Comparison of ENCODE assay signal across 8 mouse cellular contexts in genomic region chr13:99412477-99413080, GRCm38 (mm10).
DNase-seq lines count a peak whose midpoint lies in the region; ATAC-seq and TF ChIP-seq lines count a peak whose summit lies in the region.
"Had no signal": no experiment of that assay in that cellular context is flagged by ENCODE, and none has a peak within 500 bp of the region (broad histone marks: within the 10 kb centered on the region; RNA-seq: fewer than 3 reads in every experiment).

No protein-coding gene starts in this region.

- intact Hi-C loops in heart, postnatal 10 days (cut with DNase I) = no loop called here

- H3K27me3 ChIP-seq in G1E (ENCODE audit: insufficient read depth, low read length) = no peaks in the 10 kb centered on the region
- H3K27me3 ChIP-seq in embryonic facial prominence, embryonic 13.5 days = no peaks in the 10 kb centered on the region

- WGBS in embryonic facial prominence, embryonic 13.5 days = 60% methylated on average over 11 of the region's 11 CpGs

- H3K27ac ChIP-seq in embryonic facial prominence, embryonic 13.5 days = peak overlapping the region; percentile 23

- H3K4me2 ChIP-seq in embryonic facial prominence, embryonic 13.5 days = no peak overlapping the region

- peaks cover 7% of the 10 kb centered on the region for H3K4me1 ChIP-seq in G1E (ENCODE audit: insufficient read depth, low read depth, low read length)
- peaks cover 52% of the 10 kb centered on the region for H3K4me1 ChIP-seq in embryonic facial prominence, embryonic 13.5 days

- H3K9me3 ChIP-seq in G1E (replicated peaks) = no peaks in the 10 kb centered on the region
- H3K9me3 ChIP-seq in embryonic facial prominence, embryonic 13.5 days = no peaks in the 10 kb centered on the region

- TF ChIP-seq CTCF in G1E (IDR thresholded peaks at IDR 0.05; ENCODE audit: low read depth, low read length) = no peak

- peak; percentile 54 for ATAC-seq in G1E (ENCODE audit: extremely low read depth, insufficient number of reproducible peaks, low FRiP score, poor library complexity, severe bottlenecking)
- no peak for ATAC-seq in embryonic facial prominence, embryonic 13.5 days (ENCODE audit: insufficient number of reproducible peaks, insufficient read depth, low FRiP score, low TSS enrichment, low read depth)
- ATAC-seq in monocyte, adult 5-6 weeks (replicated peaks; ENCODE audit: insufficient number of reproducible peaks, low FRiP score, low TSS enrichment, poor library complexity, severe bottlenecking) = peak; percentile 57

- H3K36me3 ChIP-seq in G1E (replicated peaks) = peaks cover 94% of the 10 kb centered on the region
- H3K36me3 ChIP-seq in embryonic facial prominence, embryonic 13.5 days = peaks cover 53% of the 10 kb centered on the region

- H3K9ac ChIP-seq in embryonic facial prominence, embryonic 13.5 days = no peak overlapping the region

- DNase-seq in G1E (ENCODE audit: low spot score) = peak; percentile 28
- peak; percentile 58 for DNase-seq in Muller cell, postnatal 12 days (ENCODE audit: inconsistent ontology term)
- peak; percentile 73 to 74 for DNase-seq in heart, postnatal 10 days
- DNase-seq in kidney, postnatal 4 days = peak; percentile 46 to 69
- DNase-seq in left cerebral cortex, adult 8-10 months (ENCODE audit: low spot score in 2 of 2) = no peak

- H3K4me3 ChIP-seq in G1E (ENCODE audit: low read depth, low read length) = no peak overlapping the region
- H3K4me3 ChIP-seq in embryonic facial prominence, embryonic 13.5 days = no peak overlapping the region
- H3K4me3 ChIP-seq: erythroblast, embryonic 14.5 days had no signal

Comparison
In these comparisons a context has a peak if more than half of its experiments do, and no peak if none do; other contexts are left out.
1. DNase-seq: peak in G1E (single experiment), Muller cell, postnatal 12 days (single experiment), heart, postnatal 10 days (2 of 2) and kidney, postnatal 4 days (2 of 2); none in left cerebral cortex, adult 8-10 months (0 of 2).